Mouse (Mus musculus) CH12.LX (cell line): Measurements from ENCODE around the gene Gng2.

Source experiments
- CTCF ChIP-seq, 2 experiments: IDR thresholded peaks in 1 of 2; conservative IDR thresholded peaks in 1 of 2; 2 replicates each; pipeline ENCODE4 v1.5.1; 2011 to 2012; ENCODE audit warnings: low read depth in 2 of 2, low read length in 2 of 2, improper control_type of control experiment in 1 of 2, inconsistent platforms in 1 of 2, mild to moderate bottlenecking in 1 of 2, moderate library complexity in 1 of 2
- E2F4 ChIP-seq: IDR thresholded peaks from 2 replicates; pipeline ENCODE4 v1.6.1; 2011; ENCODE audit warnings: low read depth, low read length, improper control_type of control experiment; ENCODE audit not compliant: insufficient replicate concordance
- ELF1 ChIP-seq: IDR thresholded peaks from 2 replicates; pipeline ENCODE4 v1.6.1; 2014; ENCODE audit warnings: low read depth, mild to moderate bottlenecking, inconsistent platforms, low read length, improper control_type of control experiment
- EP300 ChIP-seq: IDR thresholded peaks from 2 replicates; pipeline ENCODE4 v1.6.1; 2011; ENCODE audit warnings: low read length, improper control_type of control experiment
- MYC ChIP-seq: IDR thresholded peaks from 2 replicates; pipeline ENCODE4 v1.6.1; 2011; ENCODE audit warnings: low read depth, mild to moderate bottlenecking, improper control_type of control experiment, low read length
- POLR2A ChIP-seq: IDR thresholded peaks from 2 replicates; pipeline ENCODE4 v1.6.1; 2011; ENCODE audit warnings: low read depth, mild to moderate bottlenecking, improper control_type of control experiment, low read length
- POLR2AphosphoS2 ChIP-seq: IDR thresholded peaks from 2 replicates; pipeline ENCODE4 v1.6.1; 2011; ENCODE audit warnings: low read depth, low read length, improper control_type of control experiment
- SMC3 ChIP-seq: IDR thresholded peaks from 2 replicates; pipeline ENCODE4 v1.6.1; 2011; ENCODE audit warnings: low read depth, low read length, improper control_type of control experiment
- UBTF ChIP-seq: IDR thresholded peaks from 2 replicates; pipeline ENCODE4 v1.6.1; 2012; ENCODE audit warnings: low read depth, mild to moderate bottlenecking, inconsistent platforms, low read length, improper control_type of control experiment, moderate library complexity
- USF1 ChIP-seq: IDR thresholded peaks from 2 replicates; pipeline ENCODE4 v1.6.1; 2014; ENCODE audit warnings: low read depth, mild to moderate bottlenecking, inconsistent platforms, low read length, improper control_type of control experiment

- TF ChIP-seq SMC3 = no peak
- TF ChIP-seq POLR2A = no peak
- no peak for TF ChIP-seq POLR2AphosphoS2
- TF ChIP-seq CTCF (conservative IDR thresholded peaks at IDR 0.05 in 1 of 2, IDR thresholded peaks at IDR 0.05 in 1 of 2; ENCODE audit: low read depth in 2 of 2, low read length in 2 of 2) = no peak
- TF ChIP-seq UBTF = no peak
- no peak for TF ChIP-seq E2F4
- no peak for TF ChIP-seq USF1
- no peak for TF ChIP-seq ELF1
- TF ChIP-seq EP300 = no peak
- no peak for TF ChIP-seq MYC
These were observed 73.4 kb downstream of the Gng2 start for GRCm38 (mm10) chr14:19904031-19904430.
